Mouse (Mus musculus) cerebellum, adult 18-20 months (tissue): ENCODE measurements around the gene 2310011J03Rik.

Source experiments
- DNase-seq, 2 experiments: peaks; one replicate each; pipeline ENCODE4 v3.0.0; 2021

2310011J03Rik gene

DNA sequence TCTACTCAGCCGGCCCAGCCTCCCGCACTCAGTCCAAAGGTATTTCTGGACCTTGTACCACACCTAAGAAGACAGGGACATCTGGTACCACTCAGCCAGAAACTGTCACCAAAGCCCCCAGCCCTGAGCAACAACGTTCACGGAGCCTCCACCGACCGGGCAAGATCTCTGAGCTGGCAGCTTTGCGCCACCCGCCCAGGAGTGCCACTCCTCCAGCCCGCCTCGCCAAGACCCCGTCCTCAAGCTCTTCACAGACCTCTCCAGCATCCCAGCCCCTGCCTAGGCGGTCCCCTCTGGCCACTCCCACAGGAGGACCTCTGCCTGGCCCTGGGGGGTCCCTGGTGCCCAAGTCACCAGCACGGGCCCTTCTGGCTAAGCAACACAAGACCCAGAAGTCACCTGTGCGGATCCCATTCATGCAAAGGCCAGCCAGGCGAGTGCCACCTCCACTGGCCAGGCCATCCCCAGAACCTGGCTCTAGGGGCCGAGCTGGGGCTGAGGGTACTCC, 5.8 kb downstream of the 2310011J03Rik start:
- DNase-seq = peak in 1 of 2 experiments; percentile 18

DNA sequence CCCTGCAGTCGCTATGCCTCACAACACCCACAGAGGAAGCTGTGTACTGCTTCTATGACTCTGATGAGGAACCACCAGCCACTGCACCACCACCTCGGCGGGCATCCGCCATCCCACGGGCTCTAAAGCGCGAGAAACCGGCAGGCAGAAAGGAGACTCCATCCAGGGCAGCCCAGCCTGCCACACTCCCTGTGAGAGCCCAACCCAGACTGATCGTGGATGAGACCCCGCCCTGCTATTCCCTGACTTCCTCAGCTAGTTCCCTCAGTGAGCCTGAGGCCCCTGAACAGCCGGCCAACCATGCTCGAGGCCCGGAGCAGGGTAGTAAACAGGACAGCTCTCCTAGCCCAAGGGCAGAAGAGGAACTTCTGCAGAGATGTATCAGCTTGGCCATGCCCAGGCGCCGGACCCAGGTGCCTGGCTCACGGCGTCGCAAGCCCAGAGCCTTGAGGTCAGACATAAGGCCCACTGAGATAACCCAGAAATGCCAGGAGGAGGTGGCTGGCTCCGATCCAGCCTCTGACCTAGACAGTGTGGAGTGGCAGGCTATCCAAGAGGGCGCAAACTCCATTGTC, 6.6 kb downstream of the 2310011J03Rik start:
- peak; percentile 67 to 72 for DNase-seq

DNA sequence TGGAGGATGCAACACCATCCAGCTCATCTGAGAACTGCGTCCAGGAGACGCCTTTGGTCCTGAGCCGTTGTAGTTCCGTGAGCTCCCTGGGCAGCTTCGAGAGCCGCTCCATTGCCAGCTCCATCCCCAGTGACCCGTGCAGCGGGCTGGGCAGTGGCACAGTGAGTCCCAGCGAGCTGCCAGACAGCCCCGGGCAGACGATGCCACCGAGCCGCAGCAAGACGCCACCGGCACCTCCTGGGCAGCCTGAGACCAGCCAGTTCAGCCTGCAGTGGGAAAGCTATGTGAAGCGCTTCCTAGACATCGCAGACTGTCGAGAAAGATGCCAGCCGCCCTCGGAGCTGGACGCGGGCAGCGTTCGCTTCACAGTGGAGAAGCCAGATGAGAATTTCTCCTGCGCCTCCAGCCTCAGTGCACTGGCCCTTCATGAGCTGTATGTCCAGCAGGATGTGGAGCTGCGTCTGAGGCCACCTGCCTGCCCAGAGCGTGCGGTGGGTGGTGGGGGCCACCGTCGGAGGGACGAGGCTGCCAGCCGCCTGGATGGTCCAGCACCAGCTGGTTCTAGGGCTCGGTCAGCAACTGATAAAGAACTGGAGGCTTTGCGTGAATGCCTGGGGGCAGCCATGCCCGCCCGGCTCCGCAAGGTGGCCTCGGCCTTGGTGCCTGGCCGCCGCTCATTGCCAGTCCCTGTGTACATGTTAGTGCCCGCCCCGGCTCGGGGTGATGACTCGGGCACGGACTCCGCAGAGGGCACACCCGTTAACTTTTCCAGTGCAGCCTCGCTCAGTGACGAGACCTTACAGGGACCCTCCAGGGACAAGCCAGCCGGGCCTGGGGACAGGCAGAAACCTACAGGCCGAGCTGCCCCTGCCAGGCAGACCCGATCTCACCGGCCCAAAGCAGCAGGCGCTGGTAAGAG, 7.5 kb downstream of the 2310011J03Rik start:
- DNase-seq = peak; percentile 53 to 64

DNA sequence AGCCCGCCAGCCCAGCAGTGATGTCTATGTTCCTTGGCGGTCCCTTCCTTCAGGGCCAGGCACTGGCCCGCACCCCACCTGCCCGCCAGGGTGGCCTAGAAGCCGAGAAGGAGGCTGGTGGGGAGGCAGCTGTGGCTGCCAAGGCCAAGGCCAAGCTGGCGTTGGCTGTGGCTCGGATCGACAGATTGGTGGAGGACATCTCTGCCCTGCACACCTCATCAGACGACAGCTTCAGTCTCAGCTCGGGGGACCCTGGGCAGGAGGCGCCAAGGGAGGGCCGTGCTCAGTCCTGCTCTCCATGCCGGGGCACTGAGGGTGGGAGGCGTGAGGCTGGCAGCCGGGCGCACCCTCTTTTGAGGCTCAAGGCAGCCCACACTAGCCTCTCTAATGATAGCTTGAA, 8.8 kb downstream of the 2310011J03Rik start:
- DNase-seq = peak; percentile 45 to 53

DNA sequence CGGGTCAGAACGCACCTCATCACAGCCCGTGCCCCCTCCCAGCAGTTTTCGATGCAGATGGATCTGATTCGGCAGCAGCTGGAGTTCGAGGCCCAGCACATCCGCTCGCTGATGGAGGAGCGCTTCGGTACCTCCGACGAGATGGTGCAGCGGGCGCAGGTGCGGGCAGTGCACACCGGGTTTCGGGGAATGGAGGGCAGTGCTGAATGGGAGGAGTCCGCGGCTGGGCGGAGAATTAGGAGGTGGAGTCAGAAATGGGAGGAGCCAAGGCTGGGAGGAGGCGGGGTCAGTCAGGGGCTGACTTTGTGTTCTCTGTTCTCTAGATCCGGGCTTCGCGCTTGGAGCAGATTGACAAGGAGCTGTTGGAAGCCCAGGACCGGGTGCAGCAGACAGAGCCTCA, 15.5 kb downstream of the 2310011J03Rik start:
- peak; percentile 15 to 33 for DNase-seq

DNA sequence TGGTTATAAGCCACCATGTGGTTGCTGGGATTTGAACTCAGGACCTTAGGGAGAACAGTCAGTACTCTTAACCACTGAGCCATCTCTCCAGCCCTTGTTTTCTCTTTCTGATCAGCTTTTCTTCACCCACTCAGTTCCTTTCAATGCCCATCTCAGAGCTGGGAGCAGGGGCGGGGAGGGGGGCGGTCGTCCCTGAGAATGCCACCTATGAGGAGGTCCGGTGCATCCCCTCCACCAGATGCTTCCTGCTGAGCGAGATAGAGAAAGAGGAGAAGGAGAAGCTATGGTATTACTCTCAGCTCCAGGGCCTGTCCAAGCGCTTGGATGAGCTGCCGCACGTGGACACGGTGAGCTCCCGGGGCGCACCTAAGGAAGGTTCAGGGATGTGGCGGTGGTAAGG, 15.9 kb downstream of the 2310011J03Rik start:
- DNase-seq = no peak

DNA sequence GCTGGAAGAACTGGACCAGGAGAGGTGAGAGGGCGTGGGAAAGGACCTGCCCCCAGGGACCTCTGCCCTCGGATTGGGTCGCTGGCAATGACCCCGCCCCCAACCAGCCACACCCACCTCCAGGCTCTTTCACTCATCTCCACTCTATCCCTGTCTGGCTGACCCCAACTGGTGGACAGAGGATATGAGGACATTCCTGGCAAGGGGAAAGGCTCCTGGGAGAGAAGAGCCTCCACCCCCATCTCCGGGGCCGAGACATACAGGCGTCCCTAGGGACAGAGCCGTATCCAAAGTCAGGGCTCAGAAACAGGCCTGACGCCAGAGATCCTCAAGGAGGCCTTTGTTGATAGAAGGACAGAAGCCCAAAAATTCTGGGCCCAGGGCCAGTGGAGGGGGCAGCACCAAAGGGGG, 17.9 kb downstream of the 2310011J03Rik start:
- peak; percentile 58 for DNase-seq

DNA sequence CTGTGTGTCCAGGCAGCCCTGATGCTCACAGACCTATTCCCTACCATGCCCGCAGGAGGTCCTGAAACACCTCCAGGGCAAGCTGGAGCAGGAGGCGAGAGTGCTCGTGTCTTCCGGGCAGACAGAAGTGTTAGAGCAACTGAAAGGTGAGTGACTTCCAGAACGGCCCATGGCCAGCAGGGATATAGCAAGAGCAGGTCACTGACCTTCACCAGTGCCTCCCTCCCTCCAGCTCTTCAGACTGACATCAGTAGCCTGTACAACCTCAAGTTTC, 18.3 kb downstream of the 2310011J03Rik start:
- peak in 1 of 2 experiments; percentile 43 for DNase-seq

DNA sequence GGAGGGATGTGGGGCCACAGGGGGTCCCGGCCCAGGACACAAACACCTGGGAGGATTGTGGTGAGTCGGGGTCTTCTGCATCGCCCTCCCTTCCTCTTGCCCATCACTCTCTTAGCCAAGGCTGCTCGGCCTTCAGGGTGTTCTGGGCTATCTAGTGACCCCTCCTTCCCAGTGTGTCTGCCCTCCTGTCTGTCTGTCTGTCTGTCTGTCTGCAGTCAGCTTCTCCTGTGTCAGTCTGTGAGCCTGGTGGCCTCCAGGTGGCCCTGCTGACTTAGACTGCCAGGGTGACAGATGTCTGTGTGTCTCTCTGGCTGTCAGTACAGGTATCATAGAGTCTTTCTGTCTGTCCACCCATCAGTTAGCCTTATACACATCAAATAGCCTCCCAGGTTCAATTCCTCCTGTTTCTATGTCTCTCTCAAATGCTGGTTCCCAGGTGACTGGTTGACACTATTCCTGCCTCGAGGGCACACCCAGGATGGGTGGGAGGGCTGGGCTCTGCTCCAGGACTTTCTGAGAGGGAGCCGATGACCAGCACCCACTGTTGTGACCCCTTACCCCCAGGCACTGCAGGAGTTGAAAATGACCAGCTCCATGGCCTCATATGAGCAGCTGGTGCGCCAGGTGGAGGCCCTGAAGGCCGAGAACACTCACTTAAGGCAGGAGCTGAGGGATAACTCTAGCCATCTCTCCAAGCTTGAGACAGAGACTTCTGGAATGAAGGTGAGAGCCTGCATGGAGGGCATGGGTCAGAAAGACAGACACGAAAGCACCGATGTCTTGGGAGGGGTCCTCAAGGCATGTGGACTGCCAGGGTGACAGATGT, 18.9 kb downstream of the 2310011J03Rik start:
- DNase-seq = peak in 1 of 2 experiments; percentile 46

DNA sequence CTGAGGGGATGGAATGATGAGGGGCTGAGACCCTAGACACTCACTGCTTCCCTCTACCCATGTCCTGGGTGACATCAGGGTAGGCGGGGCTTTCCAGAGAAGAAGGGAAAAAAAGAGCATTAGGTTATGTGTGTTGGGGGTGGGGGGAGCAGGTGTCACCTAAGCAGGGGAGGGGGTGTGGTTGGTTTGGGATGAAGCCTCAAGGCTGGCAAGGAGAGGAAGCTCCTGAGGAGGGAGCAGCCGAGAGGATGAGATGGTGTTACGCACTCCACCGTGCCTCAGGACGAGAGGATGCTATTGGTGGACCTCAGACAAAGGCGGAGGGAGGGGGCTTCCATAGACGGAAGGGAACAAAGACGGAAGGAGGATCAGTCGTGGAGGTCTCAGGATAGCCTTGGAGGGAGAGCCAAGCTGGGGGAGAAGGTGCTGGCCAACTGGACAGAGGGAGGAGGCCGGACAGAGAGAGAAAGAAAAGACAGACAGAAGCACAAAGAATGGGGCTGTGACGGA, 19.6 kb downstream of the 2310011J03Rik start:
- peak in 1 of 2 experiments; percentile 40 for DNase-seq

DNA sequence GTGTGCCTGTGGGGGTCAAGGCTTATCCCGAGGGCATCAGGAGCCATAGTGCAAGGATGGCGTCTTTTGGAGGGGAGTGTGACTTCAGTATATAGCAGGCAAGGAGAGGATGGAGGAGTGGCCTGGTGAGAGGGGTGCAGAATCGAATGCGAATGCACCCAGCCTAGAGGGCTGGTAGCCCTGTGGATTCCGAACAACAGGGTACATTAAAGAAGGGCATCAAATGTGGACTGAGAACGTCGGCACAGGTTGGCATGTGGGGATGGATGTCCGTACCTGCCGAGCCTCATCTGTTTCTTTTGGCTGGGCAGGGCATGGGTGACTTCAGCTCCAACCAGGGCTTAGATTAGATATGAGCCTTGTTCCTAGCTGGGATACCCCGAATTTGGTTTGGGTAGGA, 20.5 kb downstream of the 2310011J03Rik start:
- peak in 1 of 2 experiments; percentile 43 for DNase-seq

DNA sequence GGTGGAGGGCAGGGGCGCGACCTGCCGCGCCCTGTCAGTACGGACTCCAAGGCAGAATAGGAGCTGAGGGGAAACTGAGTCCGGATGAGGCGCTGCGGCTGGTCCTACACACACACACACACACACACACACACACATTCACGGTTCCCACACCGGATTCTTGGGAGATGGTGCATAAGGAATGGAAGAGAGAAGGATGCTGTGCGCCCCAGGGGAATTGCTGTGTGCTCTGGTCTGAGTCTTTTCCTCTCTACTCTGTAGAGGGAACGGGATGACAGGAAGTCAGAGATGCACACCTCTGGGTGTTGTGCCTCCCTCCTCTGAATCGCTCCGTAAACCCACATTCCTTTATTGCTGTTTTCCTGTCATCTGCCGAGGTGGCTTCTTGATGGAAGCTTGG, 21.0 kb downstream of the 2310011J03Rik start:
- no peak for DNase-seq

DNA sequence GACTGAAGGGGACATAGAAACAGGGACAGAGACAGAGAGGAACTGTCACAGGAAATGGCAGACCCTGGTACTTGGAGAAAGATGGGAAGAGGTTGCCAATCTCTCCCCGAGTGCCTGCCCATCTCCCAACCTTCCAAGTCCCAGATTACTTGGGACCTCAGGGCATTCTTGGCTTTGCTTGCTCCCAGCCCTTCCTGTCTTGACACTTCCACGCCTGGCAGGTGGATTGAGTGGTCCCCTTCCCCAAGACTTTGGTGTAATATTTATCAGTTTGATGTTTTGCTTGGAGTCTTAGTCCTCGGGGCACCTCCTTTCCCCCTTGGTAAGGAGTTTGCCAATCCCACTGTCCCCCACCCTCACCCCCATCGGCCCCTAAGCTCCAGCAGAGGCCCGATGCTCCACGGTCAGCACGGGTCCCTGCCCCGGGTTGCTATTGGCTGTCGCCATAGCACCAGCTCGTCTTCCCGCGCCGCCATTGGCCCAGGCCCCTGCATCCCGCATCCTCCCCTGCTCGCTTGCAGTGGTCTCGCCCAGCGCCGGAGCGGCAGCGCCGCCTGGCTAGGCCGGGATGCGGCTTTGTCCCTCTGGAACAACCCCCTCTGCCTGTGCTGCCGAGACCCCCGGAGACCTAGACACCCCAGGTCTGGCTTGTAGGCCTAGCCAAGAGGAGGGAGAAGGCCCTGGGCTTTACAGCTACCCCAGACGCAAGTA, 21.6 kb downstream of the 2310011J03Rik start:
- DNase-seq = peak; percentile 95 to 97

DNA sequence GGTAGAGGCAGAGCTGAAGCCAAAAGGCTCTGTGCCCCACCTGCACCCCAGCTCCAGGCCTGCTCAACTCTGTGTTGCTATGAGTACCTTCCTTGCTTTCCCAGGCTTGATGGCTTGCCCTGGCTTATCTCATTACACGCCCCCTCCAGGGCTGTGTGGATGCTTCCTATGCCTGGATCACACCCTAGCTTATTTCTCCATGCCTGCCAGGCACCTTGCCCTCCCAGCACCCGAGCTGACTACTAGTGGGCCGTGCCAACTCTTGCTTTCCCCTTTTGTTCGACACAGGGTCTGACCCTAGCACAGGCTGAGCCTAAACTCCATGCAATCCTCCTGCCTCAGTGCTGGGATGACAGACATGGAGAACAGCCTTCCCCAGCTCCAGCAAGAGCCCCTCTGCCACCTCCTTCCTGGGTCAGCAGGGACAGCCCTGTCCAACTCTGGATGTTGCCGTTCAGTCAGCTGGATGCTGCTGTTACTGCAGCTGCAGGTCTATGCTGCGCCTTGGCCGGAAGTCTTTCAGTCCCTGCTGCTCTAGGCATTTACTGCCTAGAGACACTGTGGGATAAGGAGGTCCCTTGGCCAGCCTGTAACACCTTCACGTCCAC, 22.7 kb downstream of the 2310011J03Rik start:
- peak in 1 of 2 experiments; percentile 40 for DNase-seq

DNA sequence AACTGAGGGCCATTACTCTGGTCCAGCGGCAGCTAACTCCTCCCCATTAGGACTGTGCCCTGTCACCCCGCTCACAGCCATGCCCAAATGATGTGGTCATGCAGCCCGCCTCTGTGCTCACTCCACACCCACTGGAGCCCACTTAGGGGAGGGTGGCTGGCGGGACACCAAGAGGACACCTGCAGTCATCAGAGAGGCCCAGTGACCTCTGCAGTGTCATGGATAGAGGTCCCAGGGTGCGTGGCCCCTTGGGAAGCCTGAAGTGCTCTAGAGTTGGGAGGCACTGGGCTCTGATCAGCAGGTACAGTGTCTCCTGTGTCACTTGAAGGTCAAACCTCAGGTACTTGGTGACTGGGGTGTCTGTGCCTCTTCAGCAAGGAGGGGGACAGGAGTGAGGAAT, 23.5 kb downstream of the 2310011J03Rik start:
- DNase-seq = peak in 1 of 2 experiments; percentile 44

DNA sequence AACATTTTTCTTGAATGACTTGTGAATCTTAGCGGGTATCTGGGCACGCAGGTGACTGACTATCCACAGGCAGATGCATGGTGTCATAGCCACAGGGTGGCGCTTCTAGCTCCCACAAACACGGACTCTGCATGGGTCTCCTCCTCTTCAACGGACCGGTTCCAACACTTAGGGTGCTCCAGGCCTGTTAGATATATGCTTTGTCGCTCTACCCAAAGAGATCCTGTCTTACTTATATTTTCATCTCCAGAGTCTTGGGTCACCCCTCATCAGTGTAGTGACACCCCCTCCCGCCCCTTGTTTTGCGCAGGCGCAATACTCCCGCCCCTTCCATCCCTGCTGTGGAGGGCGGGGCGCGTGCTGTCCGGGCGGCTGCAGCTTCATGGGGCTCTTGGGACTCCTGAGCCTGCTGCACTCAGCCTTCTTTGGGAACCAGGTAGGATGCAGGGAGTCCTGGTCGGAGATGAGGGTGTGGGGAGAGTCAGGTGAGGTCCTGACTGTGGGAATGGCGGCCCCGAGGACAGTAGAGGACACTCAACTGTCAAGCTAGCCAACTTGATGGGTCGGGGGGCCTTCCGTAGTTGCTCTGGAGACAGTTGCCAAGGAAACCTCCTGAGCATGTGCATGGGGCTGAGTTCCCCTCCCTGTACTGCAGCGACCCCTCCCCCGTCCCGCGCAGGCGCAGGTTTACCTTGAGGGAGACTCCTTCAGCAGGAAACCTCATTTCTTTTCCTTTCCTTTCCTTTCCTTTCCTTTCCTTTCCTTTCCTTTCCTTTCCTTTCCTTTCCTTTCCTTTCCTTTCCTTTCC, 24.5 kb downstream of the 2310011J03Rik start, which contains the start of gene Apc2:
Gene Apc2, plus strand, starts transcription at position 360 of the 808 bp plus-strand sequence.
- DNase-seq = peak; percentile 81 to 88

DNA sequence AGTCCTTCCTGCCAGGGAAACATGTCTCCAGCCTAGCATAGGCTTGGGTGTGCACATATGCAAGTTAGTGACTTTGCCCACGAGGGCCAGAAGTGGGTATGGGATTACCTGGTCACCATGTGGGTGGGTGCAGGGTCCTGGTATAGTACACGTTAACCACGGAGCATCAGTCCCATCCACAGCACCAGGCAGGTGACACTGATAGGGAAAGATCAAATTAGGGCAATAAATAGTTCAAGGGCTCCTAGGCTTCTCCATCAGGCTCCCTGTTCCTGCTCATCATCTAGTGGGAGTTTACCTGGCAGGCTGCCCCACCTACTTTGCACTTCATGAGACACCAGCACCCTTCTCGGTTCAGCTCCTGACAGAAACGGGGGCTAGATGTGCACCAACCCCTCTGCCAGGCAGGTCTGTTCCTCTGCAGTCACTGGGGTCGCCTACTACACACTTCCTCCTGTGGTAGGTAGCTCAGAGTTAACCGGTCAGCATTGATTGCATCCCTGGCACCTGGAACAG, 25.5 kb downstream of the 2310011J03Rik start:
- DNase-seq = peak in 1 of 2 experiments; percentile 27

DNA sequence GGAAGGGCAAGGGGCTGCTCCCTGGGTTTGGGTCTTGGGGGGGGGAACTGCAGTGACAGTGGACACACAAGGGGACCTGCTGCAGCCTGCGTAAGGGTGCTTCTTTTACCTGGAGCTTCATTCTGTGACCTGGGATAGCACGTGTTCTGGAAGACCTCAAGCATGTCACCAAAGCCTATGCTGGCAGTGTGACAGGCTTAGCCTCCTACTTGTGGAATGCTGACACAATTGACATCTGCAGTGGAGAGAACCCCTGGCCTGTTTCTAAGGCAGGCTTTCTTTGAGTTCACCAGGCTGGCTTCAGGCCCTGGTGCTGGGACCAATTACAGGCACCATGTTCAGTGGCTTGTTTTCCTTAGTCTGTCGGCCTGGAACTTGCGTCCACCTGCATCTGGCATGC, 26.0 kb downstream of the 2310011J03Rik start:
- no peak for DNase-seq

DNA sequence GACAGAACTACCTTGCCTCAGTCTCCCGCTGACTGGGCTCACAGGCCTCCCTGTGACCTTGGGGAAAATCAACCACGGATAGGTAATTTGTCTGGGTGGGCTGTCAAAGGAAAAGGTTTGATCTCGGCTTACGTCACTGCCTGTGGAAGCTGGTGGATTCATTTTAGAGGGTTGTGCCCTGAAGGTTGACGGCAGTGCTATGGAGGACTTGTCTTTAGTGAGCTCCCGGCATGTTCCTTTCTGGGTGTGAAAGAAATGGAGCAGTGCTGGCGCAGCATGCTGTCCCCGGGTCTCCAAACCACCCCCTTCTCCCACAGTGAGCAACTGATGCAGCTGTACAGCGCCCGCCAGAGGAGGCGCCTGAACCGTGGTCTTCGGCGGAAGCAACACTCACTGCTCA, 27.0 kb downstream of the 2310011J03Rik start:
- DNase-seq = no peak
